Mouse (Mus musculus): ENCODE measurements around the gene Tmc6. TPM values are rescaled to one million over a fixed set of nuclear protein-coding genes. Genes with fewer than 3 reads are reported as not detected.
A peak's percentile ranks its signal among the peaks of the same experiment; 100 is the strongest.
"Not testable (repeated sequence)": the region's sequence is repeated elsewhere in the genome, so short reads cannot be mapped to it uniquely, and the experiment has no call there.

Tmc6 gene
- total RNA-seq, 4 experiments from 2014 or later, result 10.2 to 12.3 (median 11.4) TPM

DNA sequence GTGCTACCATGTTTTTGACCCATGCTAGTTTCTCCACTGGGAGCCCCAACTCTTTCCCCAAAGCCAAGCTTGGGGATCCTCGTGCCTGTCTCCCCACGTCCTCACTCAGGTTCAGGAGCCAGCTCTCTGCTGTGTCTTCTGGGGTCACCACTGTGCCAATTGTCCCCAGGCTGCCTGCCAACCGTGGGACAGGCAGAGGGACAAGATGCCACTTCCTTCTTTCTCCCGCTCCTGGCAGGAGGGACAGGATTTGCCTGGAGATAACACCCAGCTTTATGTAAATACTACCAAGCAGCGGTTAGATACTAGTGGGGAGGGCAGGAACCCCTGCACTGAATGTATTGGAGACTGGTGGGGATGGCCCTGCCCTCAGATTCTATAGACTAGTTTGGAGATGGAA lies 31.9 kb upstream of the Tmc6 start:
- DNase-seq (ENCODE audit: low spot score in 2 of 2), result no peak

DNA sequence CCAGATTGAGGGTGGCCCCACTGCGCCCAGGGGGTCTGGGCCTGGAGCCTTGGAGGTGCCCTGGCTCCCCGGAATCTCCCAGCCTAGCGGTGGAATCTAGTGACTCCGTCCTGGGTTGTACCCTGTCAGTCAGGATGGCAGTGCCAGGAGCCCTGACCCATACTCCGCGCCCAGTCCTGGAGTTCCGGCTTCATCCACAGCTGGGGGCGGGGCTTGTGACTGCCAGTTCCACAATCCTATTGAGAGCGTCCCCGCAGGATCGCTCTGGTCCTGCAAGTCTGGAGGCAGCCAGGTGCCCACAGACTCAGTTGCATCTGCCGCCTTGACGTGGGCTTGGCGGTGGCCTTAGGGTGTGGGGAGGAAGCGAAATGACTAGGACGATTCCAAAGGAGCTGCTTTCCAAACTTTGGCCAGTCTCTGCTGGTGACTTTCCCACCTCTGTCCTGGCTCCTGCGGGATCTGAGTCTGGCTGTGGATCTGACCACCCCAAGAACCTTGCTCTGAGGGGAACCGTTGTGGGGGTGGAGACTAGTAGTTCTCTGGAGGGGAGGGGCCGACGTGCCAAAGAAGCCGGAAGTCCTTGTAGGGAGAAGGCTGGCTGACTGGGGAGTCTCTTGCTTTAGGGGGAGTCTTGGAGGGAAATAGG lies 28.5 kb upstream of the Tmc6 start:
- peak in 1 of 2 experiments; percentile 65 for DNase-seq (ENCODE audit: low spot score in 2 of 2)

DNA sequence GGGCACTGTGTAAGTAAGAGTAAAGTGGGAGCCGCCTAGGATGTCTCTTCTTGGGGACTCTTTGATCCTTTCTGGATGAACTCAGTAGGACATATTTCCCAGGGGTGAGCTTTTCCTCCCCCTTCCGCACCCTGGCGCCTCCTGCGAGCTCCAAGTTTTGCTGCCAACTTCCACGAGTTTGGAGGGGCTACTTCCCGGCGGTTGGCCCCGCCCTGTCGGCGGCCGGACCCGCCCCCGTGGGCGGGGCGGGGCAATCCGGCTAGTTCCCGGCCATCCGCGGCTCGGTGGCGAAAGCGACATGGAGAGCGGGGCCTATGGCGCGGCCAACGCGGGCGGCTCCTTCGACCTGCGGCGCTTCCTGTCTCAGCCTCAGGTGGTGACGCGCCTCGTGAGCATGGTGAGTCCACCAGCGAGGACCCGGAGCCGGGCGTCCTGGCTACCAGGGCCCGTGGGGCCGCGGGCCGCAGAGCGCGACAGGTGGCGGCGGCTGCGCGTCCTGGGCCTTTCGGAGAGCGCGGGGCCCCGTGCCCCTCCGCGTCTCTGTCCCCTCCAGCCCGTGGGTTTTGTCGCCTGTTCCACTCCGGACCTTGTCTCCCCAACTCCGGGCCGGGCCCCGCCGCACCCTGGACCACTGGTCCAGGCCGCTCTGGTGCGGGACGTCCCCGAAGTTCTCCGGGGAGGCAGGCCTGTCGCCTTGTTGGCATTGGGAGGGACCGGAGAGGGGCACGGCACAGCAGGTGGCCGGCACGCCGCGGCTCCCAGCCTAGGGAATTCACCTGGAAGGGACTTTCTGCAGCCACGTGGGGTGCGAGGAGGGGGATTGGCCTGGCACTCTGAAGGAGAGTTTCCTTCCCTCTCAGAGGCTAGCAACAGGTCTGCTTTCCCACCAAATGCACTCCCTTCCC lies 27.7 kb upstream of the Tmc6 start, which contains the start of the genes Gm20708 and Syngr2:
Gene Gm20708, plus strand, starts transcription at position 262 of the 905 bp plus-strand sequence.
Gene Syngr2, plus strand, starts transcription at position 262 of the 905 bp plus-strand sequence.
- no peak for DNase-seq (ENCODE audit: low spot score in 2 of 2)

DNA sequence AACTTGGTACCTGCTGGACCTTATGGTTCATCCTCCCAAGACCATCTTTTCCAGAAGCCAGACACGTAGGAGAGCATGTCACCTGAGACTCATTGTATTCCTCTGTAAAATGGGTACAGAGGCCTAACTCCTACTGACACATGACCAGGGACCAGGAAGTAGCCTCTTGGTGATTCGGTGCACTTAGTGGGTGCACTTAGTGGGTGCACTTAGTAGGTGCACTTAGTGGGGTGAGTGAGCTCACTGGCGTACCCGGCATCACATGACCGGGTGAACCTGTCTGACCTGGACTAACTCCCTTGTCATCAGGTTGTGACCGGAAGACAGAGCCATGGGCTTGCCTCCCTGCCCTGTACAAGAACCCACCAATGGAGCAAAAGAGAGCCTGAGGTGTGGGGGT lies 24.8 kb upstream of the Tmc6 start:
- no peak for DNase-seq (ENCODE audit: low spot score in 2 of 2)

DNA sequence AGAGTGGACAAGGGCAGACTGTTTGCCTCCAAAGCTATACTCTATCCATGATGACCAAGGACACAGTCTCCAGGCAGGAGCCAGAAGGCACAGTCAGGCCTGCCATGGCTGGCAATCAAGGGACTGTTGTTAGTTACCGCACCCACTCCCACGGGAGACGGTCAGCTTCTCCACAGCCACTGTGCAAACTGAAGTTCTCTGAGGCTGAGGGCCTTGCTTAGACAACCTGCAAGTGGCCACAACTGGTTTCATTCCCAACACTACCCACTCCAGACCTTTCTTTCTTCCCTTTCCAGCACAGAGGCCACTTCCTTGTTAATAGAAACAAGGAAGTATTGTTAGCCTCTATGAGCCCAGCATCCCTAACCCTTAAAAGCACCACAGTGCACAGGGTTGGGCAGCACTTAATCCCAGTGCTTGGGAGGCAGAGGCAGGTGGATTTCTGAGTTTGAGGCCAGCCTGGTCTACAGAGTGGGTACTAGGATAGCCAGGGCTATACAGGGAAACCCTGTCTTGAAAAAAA lies 21.2 kb upstream of the Tmc6 start:
- DNase-seq (ENCODE audit: low spot score in 2 of 2), result no peak

DNA sequence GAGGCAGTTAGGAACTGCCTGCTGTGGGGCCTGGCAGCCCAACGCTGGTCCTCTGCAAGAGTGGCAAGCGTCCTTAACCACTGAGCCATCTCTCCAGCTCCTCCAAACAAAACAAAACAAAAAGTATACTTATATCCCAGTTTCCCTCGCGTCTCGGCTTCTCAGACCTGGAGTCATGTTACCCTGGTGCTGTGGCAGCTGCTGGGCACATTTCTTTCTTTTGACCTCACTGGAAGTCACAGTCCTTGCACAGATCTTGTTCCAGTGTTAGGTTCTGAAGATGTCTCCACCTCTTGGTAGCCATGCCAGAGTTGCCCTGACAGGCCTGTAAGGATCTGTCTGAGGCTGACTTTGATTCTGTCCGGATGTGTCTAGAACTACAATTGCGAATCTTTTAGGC lies 19.7 kb upstream of the Tmc6 start:
- DNase-seq (ENCODE audit: low spot score in 2 of 2), result no peak

DNA sequence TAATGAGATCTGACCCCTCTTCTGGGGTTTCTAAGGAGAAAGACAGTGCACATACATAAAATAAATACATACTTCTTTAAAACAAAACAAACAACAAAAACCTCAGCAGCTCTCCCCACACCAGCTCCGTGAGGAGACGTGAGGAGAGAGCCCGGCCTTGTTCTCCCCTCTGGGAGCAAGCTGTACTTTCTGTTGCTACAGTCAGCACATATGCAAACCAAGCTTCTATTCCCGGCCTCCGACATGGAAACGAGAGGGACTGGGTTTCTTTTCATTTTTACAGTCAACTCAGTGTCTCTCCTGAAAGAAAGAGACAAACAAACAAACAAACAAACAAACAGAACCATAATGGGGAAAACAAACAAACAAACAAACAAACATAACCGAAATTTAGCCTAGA lies 18.0 kb upstream of the Tmc6 start:
- DNase-seq (ENCODE audit: low spot score in 2 of 2), result no peak

DNA sequence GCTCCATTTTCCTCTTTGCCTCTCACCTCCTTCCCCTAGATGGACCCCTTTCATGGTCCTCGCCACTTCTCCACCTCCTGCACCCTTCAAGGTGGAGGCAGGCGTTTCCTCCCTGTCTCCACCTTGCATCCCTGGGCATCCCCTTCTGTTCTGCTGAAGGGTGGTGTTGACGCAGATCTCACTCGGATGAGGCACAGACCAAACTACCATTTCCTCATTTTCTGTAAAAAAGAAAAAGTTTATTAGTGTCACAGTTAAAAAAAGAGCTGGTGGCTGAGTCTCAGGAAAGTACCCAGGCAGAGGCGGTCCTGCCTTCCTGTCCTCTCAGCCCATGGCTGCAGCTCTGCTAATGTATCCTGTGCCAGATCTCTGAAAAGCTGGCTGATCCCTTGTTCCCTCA lies 17.2 kb upstream of the Tmc6 start:
- no peak for DNase-seq (ENCODE audit: low spot score in 2 of 2)

DNA sequence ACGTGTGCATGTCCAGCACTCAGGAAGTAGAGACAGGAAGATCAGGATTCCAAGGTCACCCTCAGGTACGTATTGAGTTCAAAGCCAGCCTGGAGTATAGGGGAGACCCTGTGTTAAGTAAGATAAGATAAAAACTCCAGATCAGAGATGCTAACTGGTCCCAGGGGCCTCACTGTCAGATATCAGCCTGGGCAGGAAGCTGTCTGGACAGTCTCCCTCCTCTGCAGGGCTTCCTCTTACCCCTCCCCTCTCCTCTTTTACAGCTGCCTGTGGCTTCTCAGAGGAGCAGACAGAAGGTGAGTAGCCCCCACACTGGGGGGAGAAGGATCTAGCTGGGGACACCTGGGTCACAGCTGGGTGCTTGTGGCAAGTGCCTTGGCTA lies 16.2 kb upstream of the Tmc6 start:
- no peak for DNase-seq (ENCODE audit: low spot score in 2 of 2)

DNA sequence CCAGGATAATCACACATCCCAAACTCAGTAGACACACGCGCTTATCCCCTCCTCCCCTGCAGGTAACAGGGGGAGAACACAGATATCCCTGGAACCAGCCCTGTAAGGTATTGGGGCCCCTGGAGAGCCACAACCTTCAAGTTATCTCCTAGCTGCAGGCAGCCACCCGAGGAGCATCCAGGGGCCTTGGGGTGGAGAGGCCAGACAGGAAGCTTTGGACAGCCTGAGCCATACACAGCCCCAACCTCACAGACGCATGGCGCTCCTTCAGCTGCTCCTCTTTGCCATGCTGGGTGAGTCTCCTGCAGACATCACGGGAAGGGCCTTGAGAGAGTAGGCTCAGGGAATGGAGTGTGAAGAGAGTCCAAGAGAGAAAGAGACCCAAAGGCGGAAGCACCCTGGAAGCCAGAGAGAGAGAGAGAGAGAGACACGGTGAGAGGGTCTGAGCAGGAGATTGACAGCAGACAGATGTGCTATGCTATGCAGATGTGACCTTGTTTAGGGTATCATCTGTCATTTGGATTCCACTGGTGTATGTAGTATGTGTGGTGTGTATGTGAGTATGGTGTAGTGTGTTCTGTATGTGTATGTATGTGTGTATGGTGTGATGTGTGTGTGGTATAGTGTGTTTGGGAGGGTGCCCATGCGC lies 15.6 kb upstream of the Tmc6 start, which contains the start of gene 6030468B19Rik:
Gene 6030468B19Rik, plus strand, starts transcription at position 150 of the 649 bp plus-strand sequence.
- no peak for DNase-seq (ENCODE audit: low spot score in 2 of 2)

DNA sequence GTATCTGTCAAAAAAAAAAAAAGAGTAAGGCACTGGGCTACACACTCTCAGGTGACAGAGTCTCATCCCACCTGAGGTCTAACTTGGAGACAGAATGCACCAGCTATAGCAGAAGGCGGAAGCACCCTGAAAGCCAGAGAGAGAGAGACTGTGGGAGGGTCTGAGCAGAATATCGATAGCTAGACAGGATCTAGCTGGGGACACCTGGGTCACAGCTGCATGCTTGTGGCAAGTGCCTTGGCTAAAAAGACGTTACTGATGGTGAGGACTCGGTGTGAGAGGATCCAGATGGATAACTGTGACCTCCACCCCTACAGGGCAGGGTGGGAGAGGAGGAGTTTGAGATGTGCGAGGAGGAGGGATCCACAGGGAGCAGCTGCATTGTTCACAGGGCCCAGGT lies 15.0 kb upstream of the Tmc6 start:
- no peak for DNase-seq (ENCODE audit: low spot score in 2 of 2)

DNA sequence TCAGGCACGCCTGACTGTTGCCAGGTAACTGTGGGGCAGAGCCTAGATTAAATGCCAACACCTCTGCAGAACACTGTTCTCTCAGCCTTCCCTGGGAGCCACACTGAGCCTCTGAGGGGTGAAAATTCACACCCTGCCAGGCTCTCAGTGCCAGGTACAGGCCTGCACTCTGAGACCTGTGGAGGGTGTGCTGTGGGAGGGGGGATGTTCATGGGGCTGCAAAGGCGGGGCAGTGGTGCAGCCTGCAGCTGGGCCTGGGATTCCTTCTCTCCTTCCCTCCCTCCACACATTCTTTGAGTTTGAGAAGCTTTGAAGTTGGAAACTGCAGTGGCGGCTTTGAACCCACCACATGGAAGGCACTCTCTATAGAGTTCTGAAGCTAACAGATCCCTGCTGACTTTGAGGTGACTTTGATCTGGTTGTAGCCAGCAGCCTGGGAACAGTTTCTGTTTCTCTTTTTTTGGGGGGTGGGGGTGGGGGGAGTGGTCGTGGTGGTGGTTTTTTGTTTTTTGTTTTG lies 12.1 kb upstream of the Tmc6 start:
- DNase-seq (ENCODE audit: low spot score in 2 of 2), result no peak

DNA sequence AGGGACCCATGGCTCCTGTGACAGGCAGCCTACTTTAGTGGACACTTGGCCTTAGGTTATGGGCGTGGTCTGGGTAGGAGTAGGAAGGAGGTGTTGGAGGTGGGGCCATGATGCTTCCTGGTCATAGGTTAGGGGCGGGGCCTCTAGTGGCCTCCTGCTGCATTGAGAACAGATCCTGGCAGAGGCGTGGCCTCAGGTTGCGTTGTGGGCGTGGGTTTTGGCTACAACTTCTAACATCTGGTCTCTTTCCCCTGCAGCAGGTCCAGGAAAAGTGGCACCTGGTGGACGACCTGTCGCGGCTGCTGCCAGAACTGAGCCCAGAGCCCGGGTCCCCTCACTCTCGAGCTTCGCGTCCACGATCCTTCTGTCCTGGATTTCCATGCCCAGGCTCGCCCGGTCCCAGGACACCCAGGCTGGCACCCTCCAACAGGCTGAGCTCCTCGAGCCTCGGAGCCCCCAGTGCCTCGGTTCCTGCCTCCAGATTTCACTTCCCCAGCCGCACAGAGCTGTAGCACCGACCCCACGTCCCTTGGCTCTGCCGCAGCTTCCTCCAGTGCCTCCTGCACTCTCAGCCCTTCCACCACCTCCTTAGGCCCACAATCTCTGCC lies 10.4 kb upstream of the Tmc6 start:
- no peak for DNase-seq (ENCODE audit: low spot score in 2 of 2)

DNA sequence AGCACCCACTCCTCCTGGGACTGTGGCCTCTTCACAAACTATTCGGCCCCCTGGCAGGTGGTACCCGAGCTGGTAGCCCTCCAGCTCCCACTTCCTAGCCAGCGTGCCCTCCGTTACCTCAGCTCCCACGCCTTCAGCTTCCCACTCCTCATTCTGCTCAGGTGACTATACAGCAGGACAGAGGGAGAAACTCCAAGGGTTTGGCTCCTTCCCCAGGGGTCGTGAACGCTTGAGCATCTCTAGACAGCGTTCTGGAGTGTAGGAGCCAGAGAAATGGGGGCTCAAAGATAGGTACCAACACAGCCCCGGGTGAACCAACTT lies 9.4 kb upstream of the Tmc6 start:
- DNase-seq (ENCODE audit: low spot score in 2 of 2), result no peak

DNA sequence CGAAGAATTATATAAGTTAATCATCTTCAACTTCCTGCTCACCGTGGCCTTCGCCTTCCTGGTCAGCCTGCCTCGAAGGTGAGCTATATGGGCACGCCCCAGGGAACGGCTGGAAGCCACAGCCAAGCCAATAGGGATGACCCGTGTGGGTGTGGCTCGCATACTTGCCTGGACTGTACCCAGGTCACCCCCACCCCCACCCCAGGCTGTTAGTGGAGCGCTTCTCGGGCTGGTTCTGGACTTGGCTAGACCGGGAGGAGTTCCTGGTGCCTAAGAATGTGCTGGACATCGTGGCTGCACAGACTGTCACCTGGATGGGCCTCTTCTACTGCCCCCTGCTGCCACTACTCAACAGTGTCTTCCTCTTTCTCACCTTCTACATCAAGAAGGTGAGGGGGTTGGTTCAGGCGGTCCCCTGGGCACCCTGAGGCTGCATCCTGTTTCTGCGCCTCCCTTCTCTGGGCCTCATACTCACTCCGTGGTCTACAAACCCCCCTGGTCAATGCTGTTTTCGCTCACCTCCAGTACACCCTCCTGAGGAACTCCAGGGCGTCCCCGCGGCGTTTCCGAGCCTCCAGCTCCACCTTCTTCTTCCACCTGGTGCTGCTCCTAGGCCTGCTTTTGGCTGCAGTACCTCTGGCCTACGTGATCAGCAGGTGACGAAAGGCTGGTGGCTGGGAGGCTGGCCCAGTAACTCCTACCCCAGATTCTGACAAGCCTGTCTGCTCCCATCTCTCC lies 8.9 kb upstream of the Tmc6 start:
- no peak for DNase-seq (ENCODE audit: low spot score in 2 of 2)

DNA sequence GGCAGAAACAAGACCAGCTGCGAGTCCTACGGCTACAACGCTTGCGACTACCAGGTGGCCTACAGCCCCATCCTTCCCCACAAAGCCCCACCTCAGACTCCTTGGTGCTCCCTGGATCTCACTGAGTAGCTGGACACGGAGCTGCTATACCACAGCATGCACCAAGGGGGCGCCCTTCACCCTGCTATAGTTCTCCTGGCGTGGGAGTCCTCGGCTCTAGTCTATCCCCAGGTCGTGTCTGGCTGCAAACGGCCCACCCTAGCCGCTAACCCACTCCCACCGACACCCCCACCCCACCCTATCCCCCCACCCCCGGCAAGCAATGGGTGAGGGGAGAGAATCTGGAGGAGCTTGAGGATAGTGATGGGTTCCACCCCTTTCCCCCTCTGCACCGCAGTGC lies 8.3 kb upstream of the Tmc6 start:
- DNase-seq (ENCODE audit: low spot score in 2 of 2), result no peak

DNA sequence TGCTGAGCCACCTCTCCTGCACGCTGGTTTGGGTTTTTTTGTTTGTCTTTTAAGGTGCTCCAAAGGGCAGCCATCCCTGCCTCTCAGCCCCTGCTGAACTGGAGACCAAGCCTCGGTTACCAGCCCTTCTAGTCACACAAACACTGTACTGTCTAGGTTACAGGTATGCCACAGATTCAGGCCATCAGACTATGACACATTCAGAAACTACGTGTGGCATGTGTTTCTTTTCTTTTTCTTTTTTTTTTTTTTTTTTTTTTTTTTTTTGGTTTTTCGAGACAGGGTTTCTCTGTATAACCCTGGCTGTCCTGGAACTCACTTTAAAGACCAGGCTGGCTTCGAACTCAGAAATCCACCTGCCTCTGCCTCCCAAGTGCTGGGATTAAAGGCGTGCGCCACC lies 6.5 kb upstream of the Tmc6 start:
- DNase-seq (ENCODE audit: low spot score in 2 of 2), result not testable (repeated sequence)

DNA sequence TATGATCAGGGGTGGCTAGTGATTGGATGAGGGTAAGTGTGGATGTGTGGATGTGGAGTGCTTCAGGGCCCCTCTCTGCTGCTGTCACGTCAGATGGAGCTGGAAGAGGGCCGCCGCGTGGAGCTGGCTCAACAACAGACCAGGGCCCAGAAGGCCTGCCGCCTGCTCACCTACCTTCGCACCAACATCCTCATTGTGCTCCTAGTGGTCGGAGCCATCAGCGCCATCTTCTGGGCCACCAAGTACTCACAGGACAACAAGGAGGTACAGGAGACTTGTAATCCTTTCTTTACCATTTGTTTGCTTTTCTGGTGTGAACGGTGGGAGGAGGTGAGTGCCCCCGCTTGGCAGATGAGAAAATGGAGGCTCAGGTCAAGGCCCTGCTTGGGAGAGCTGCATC lies 4.3 kb upstream of the Tmc6 start:
- no peak for DNase-seq (ENCODE audit: low spot score in 2 of 2)

DNA sequence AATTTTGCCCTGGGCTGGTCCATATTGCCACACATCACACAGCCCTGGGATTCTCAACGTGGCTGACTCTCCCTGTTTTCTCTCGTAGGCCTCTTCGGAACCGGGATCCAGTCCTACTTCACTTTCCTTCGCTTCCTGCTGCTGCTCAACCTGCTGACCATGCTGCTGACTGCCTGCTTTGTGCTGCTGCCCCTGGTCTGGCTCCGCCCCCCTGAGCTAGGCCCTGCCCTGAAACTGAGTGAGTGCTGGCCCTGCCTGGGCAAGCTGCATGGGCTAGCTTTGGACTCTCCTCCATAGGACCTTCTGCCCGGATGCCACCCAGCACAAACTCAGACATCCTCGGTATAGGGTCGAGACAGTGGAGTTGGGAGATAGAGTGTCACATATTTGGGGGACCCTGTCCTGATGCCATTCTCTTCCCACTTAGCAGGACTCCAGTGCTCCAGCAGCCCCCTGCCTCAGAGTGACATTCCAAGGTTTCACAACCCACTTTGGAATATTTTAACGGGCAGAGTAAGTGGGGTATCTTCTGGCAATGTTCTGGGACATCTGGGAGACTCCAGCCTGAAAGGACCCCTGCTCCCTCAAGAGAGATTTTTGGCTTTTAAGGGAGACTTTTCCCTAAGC lies 1.8 kb upstream of the Tmc6 start:
- DNase-seq (ENCODE audit: low spot score in 2 of 2), result no peak

DNA sequence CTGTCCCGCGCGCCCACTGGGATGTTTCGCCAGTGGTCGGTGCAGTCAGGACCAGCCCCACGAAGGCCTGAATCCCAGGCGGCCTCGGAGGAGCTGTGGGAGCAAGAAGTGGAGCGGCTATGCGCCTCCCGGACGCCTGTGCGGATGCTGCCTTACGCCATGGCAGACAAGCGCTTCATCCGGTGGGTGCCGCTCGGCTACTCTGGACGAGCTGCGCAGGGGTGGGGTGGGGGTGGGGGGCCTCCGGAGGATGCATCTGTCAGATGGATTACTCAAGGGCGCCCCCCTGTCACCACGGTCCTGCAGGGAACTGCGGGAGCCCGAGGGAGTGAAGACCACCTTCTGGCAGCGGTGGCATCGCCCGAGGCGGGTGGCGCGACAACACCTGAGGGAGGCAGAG lies 1.1 kb upstream of the Tmc6 start:
- no peak for DNase-seq (ENCODE audit: low spot score in 2 of 2)
